Mouse (Mus musculus): Measurements from ENCODE around the gene Psap. TPM values are rescaled to one million over a fixed set of nuclear protein-coding genes. Genes with fewer than 3 reads are reported as not detected.

The Psap gene
- total RNA-seq, 2 experiments from 2014 or later = 882 to 922 TPM

GRCm38 (mm10) chr10:60262386-60262785, 15.0 kb upstream of the Psap start:
- peak; percentile 95 for DNase-seq

- no peak for DNase-seq
These were observed 14.1 kb upstream of the Psap start for GRCm38 (mm10) chr10:60263351-60263750.

GRCm38 (mm10) chr10:60265252-60265651, 12.2 kb upstream of the Psap start:
- peak; percentile 65 for DNase-seq

GRCm38 (mm10) chr10:60266842-60267401, 10.5 kb upstream of the Psap start:
- no peak for DNase-seq

GRCm38 (mm10) chr10:60268738-60269137, 8.7 kb upstream of the Psap start:
- DNase-seq = no peak

- DNase-seq = no peak
These were observed 8.0 kb upstream of the Psap start for GRCm38 (mm10) chr10:60269141-60270064.

- DNase-seq = no peak
These were observed 6.4 kb upstream of the Psap start for GRCm38 (mm10) chr10:60271015-60271414.

GRCm38 (mm10) chr10:60272241-60272640, 5.2 kb upstream of the Psap start:
- no peak for DNase-seq

GRCm38 (mm10) chr10:60273382-60273781, 4.0 kb upstream of the Psap start:
- DNase-seq = no peak

- no peak for DNase-seq
These were observed 576 bp downstream of the Psap start for GRCm38 (mm10) chr10:60278006-60278399.

- no peak for DNase-seq
These were observed 1.4 kb downstream of the Psap start for GRCm38 (mm10) chr10:60278786-60279185.

GRCm38 (mm10) chr10:60279290-60279940, 2.0 kb downstream of the Psap start:
- no peak for DNase-seq

GRCm38 (mm10) chr10:60279941-60280301, 2.5 kb downstream of the Psap start:
- DNase-seq = peak; percentile 78

- DNase-seq = no peak
These were observed 2.9 kb downstream of the Psap start for GRCm38 (mm10) chr10:60280353-60280752.

GRCm38 (mm10) chr10:60281571-60282050, 4.2 kb downstream of the Psap start:
- DNase-seq = no peak

- DNase-seq = peak; percentile 63
These were observed 4.9 kb downstream of the Psap start for GRCm38 (mm10) chr10:60282116-60283014.

GRCm38 (mm10) chr10:60284248-60284647, 6.8 kb downstream of the Psap start:
- no peak for DNase-seq

- no peak for DNase-seq
These were observed 7.3 kb downstream of the Psap start for GRCm38 (mm10) chr10:60284676-60285111.

GRCm38 (mm10) chr10:60285183-60285582, 7.8 kb downstream of the Psap start:
- DNase-seq = no peak

GRCm38 (mm10) chr10:60285676-60286372, 8.4 kb downstream of the Psap start:
- DNase-seq = peak; percentile 67

- DNase-seq = no peak
These were observed 9.1 kb downstream of the Psap start for GRCm38 (mm10) chr10:60286546-60286945.

Data from adrenal gland, postnatal 10 days (tissue).